Mouse (Mus musculus) stomach, postnatal 0 days (tissue): ENCODE measurements around the gene Gm4559. TPM values are rescaled to one million over a fixed set of nuclear protein-coding genes. Genes with fewer than 3 reads are reported as not detected.
"Not testable (repeated sequence)": the region's sequence is repeated elsewhere in the genome, so short reads cannot be mapped to it uniquely, and the experiment has no call there.

Experiments
- ATAC-seq: fragments of 200-750 bp; cut with Nextera tagmentation; 2 replicates; pipeline ENCODE4 v1.8.0; 2017; ENCODE audit not compliant: low FRiP score, low TSS enrichment
- DNase-seq: peaks from one replicate; pipeline ENCODE4 v3.0.0-alpha.2; 2016; ENCODE audit warnings: low spot score
- H3K27ac ChIP-seq: fragments of 300-500 bp; sonication (generic); replicated peaks from 2 replicates; pipeline ENCODE4 v1.5.1; 2014; ENCODE audit warnings: mild to moderate bottlenecking, control low read depth
- H3K27me3 ChIP-seq: fragments of 300-500 bp; sonication (generic); 2 replicates; pipeline ENCODE4 v1.6.1; 2014; ENCODE audit warnings: low read length; ENCODE audit not compliant: control insufficient read depth, insufficient read depth
- H3K36me3 ChIP-seq: fragments of 300-500 bp; sonication (generic); 2 replicates; pipeline ENCODE4 v1.6.1; 2014; ENCODE audit warnings: low read length, mixed read lengths; ENCODE audit not compliant: control insufficient read depth, insufficient read depth
- H3K4me1 ChIP-seq: fragments of 300-500 bp; sonication (generic); replicated peaks from 2 replicates; pipeline ENCODE4 v1.6.1; 2014; ENCODE audit warnings: antibody characterized with exemption; ENCODE audit not compliant: control insufficient read depth, insufficient read depth
- H3K4me2 ChIP-seq: fragments of 300-500 bp; sonication (generic); replicated peaks from 2 replicates; pipeline ENCODE4 v1.6.1; 2014; ENCODE audit warnings: low read depth, mild to moderate bottlenecking, control low read depth, moderate library complexity
- H3K4me3 ChIP-seq: fragments of 300-500 bp; sonication (generic); 2 replicates; pipeline ENCODE4 v1.5.1; 2014; ENCODE audit warnings: low read depth, low read length, control low read depth
- H3K9ac ChIP-seq: fragments of 300-500 bp; sonication (generic); 2 replicates; pipeline ENCODE4 v1.6.1; 2014; ENCODE audit warnings: mild to moderate bottlenecking, low read length, control low read depth, mixed read lengths
- H3K9me3 ChIP-seq: fragments of 300-500 bp; sonication (generic); 2 replicates; pipeline ENCODE4 v1.6.1; 2016; ENCODE audit warnings: low read length; ENCODE audit not compliant: control insufficient read depth
- CTCF ChIP-seq: IDR thresholded peaks from 2 replicates; pipeline ENCODE4 v1.5.1; 2016; ENCODE audit warnings: antibody characterized with exemption, low read depth, mild to moderate bottlenecking, moderate library complexity
- EP300 ChIP-seq: optimal IDR thresholded peaks from 2 replicates; pipeline ENCODE3; 2016; ENCODE audit warnings: antibody characterized with exemption
- WGBS: fragments of 180-500 bp; shearing (Covaris S2); extraction: QIAGEN DNeasy Blood & Tissue Kit; methylation state at CpG from one replicate; pipeline ENCODE4 v1.1.7; 2014; 5-methylcytosine and 5-hydroxymethylcytosine counted together
- polyA plus RNA-seq: library from polyadenylated mRNA; unstranded; fragments of >200 nt; fragmentation: Nextera tagmentation; extraction: Ambion mirVana; gene quantifications from 2 replicates; pipeline ENCODE4 v1.2.1, GENCODE M21; 2015

Gm4559 gene
- polyA plus RNA-seq, 1 experiment from 2014 or later = not detected

GRCm38 (mm10) chr7:142231540-142231939, 42.6 kb downstream of the Gm4559 start:
- no peak for DNase-seq
- no peaks in the 10 kb centered on the region for H3K27me3 ChIP-seq
- no peaks in the 10 kb centered on the region for H3K36me3 ChIP-seq
- H3K4me3 ChIP-seq = no peak overlapping the region
- no peak for ATAC-seq
- no peak for TF ChIP-seq CTCF
- TF ChIP-seq EP300 = no peak
- H3K9ac ChIP-seq = no peak overlapping the region
- 0 out of 2 replicates have a peak, but pooled peaks cover 3% of the 10 kb centered on the region for H3K9me3 ChIP-seq
- H3K27ac ChIP-seq = no peak overlapping the region
- H3K4me2 ChIP-seq = no peak overlapping the region
- 10% methylated on average over 1 of the region's 1 CpGs for WGBS
- H3K4me1 ChIP-seq = no peaks in the 10 kb centered on the region

DNA sequence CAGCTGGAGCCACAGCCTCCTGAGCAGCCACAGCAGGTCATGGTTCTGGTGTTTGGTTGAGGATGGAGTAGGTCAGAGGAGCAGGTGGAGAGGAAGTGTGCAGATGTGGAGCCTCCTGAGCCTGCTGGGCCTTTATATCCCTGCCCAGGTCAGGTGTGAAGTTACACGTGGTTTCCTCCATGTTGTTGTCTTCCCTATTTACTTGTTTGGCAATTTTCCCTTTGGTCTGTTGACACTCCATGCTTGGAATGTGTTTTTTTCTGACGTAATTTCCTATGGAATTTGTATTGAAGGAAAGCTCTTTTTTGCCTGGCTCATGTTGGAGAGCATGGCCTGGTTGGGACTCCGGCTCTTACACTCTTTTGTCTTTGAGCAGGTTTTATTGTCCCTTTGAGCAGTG, 44.3 kb downstream of the Gm4559 start, which contains the start of gene Krtap5-5:
Gene Krtap5-5 (minus strand): TSS at position 101 of the 400 bp plus-strand sequence.
- DNase-seq = not testable (repeated sequence)

GRCm38 (mm10) chr7:142224518-142224917, 49.6 kb downstream of the Gm4559 start:
- no peak overlapping the region for H3K4me3 ChIP-seq
- H3K4me2 ChIP-seq = no peak overlapping the region
- DNase-seq (no peak), ATAC-seq (no peak)
- WGBS = 39% methylated on average over 2 of the region's 2 CpGs
- TF ChIP-seq EP300 (no peak), CTCF (no peak)
- H3K36me3 ChIP-seq = no peaks in the 10 kb centered on the region
- no peaks in the 10 kb centered on the region for H3K27me3 ChIP-seq
- H3K9ac ChIP-seq = no peak overlapping the region
- H3K27ac ChIP-seq = no peak overlapping the region
- H3K9me3 ChIP-seq = no peaks in the 10 kb centered on the region
- H3K4me1 ChIP-seq = no peaks in the 10 kb centered on the region

More for the DNA sequence above, 44.3 kb downstream of the Gm4559 start, which contains the start of gene Krtap5-5:
- not testable (repeated sequence) for H3K4me1 ChIP-seq, H3K4me2 ChIP-seq, H3K4me3 ChIP-seq, H3K9ac ChIP-seq, H3K9me3 ChIP-seq, H3K27me3 ChIP-seq, H3K36me3 ChIP-seq, ATAC-seq, H3K27ac ChIP-seq
- WGBS = 49% methylated on average over 3 of the region's 3 CpGs

Other genes starting within 250 kb of the Gm4559 start
- gene Mob2, start 213.3 kb downstream of the Gm4559 start, polyA plus RNA-seq = 61.5 and 65.8 TPM in 2 replicates
- 3.6 and 5.6 TPM in 2 replicates for gene Dusp8, start 178.5 kb downstream of the Gm4559 start, polyA plus RNA-seq
- gene Gm45618, start 153.6 kb downstream of the Gm4559 start, polyA plus RNA-seq = not detected in 2 replicates
- not detected in 2 replicates for gene Gm39115, start 138.3 kb downstream of the Gm4559 start, polyA plus RNA-seq
- not detected in 2 replicates for gene Gm45337, start 129.8 kb downstream of the Gm4559 start, polyA plus RNA-seq
- not detected in 2 replicates for gene Gm29735, start 117.2 kb downstream of the Gm4559 start, polyA plus RNA-seq
- gene Gm4553, start 108.6 kb downstream of the Gm4559 start, polyA plus RNA-seq = not detected in 2 replicates
- gene Krtap5-2, start 98.4 kb downstream of the Gm4559 start, polyA plus RNA-seq = not detected in 2 replicates
- gene Gm10153, start 84.0 kb downstream of the Gm4559 start, polyA plus RNA-seq = not detected in 2 replicates
- gene Krtap5-3, start 73.0 kb downstream of the Gm4559 start, polyA plus RNA-seq = not detected in 2 replicates
- not detected in 2 replicates for gene Gm7579, start 62.5 kb downstream of the Gm4559 start, polyA plus RNA-seq
- not detected in 2 replicates for gene Krtap5-5, start 44.4 kb downstream of the Gm4559 start, polyA plus RNA-seq
- gene Gm40460, start 33.3 kb downstream of the Gm4559 start, polyA plus RNA-seq = not detected in 2 replicates
- not detected in 2 replicates for gene Gm2431, start 16.0 kb downstream of the Gm4559 start, polyA plus RNA-seq
- not detected in 2 replicates for gene Krtap5-1, start 22.8 kb upstream of the Gm4559 start, polyA plus RNA-seq
- not detected in 2 replicates for gene Krtap5-4, start 29.2 kb upstream of the Gm4559 start, polyA plus RNA-seq
- gene Ifitm10, start 99.4 kb upstream of the Gm4559 start, polyA plus RNA-seq = 9.9 and 12.0 TPM in 2 replicates
- gene Gm49369, start 108.3 kb upstream of the Gm4559 start, polyA plus RNA-seq = 0.80 and 0.81 TPM in 2 replicates
- gene Ctsd, start 113.7 kb upstream of the Gm4559 start, polyA plus RNA-seq = 798 and 841 TPM in 2 replicates
- gene Syt8, start 160.5 kb upstream of the Gm4559 start, polyA plus RNA-seq = 70.7 and 78.9 TPM in 2 replicates
- 19.1 and 19.6 TPM in 2 replicates for gene Tnni2, start 167.4 kb upstream of the Gm4559 start, polyA plus RNA-seq
- 107 and 110 TPM in 2 replicates for gene Lsp1, start 186.4 kb upstream of the Gm4559 start, polyA plus RNA-seq
- gene Tnnt3, start 224.5 kb upstream of the Gm4559 start, polyA plus RNA-seq = 8.0 and 11.7 TPM in 2 replicates